Mouse (Mus musculus) lung, postnatal 25 days (tissue): Measurements from ENCODE around the gene Mecom.

Experiments used
- DNase-seq: peaks from one replicate; pipeline ENCODE4 v3.0.0; 2022; ENCODE audit warnings: low spot score

Gene Mecom

GRCm38 (mm10) chr3:30483006-30483684, 64.7 kb downstream of the Mecom start:
- no peak for DNase-seq

DNA sequence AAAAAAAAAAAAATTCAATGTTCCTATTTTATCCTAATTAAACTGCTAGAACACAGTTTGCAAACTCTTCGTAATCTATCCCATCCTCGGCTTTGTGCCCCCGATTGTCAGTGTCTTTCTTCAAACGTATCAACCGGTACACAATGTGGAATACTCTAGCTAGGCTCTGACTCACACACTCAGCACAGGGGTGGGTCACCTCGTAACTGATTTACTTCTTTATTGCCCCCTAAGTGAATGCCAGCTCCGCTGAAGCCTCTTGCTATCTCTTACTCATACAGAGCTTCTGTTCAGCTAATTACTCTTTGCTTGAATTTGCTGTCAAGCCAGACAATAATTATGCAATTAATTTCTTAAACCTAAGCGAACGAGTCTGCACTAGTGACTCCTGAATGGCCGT, 66.1 kb downstream of the Mecom start:
- DNase-seq, result no peak

GRCm38 (mm10) chr3:30480551-30480950, 67.3 kb downstream of the Mecom start:
- DNase-seq, result peak; percentile 80

DNA sequence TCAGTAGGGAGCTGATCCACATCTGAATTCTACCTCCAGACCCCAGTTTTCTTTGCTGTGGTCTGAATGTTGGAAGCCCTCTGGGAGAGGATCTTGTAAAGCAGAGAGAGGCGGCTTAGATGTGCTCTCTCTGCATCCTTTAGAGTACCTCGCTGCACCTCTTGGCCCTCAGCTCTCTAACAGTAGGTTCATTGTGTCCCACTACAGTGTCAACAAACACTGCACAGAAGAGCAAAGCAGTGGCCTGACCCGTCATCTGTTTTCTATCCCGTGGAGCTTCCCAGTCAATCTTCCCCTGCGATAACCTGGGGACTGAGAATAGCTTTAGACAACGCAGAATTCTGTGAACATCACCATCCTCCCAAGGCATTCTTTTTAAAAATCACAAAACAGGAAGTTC, 69.6 kb downstream of the Mecom start:
- no peak for DNase-seq

DNA sequence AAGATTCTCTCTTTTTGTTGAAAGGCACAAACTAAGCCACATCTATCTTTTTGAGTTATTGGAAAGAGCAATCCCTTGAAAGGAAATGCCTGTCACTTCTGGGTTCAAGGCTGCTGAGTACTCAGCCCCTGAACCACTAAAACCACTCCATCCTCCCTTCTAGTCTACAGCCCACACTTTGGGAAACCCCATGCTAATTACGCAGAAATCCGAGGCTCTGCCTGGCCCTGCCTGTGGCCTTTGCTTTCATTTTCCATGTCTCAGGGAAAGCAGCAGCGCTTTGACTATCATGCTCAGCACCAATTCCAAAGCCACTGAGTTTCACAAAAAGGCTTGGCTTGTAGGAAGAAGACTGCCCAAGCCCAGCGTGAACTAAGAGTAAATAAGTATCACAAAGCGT, 70.8 kb downstream of the Mecom start:
- DNase-seq, result no peak

DNA sequence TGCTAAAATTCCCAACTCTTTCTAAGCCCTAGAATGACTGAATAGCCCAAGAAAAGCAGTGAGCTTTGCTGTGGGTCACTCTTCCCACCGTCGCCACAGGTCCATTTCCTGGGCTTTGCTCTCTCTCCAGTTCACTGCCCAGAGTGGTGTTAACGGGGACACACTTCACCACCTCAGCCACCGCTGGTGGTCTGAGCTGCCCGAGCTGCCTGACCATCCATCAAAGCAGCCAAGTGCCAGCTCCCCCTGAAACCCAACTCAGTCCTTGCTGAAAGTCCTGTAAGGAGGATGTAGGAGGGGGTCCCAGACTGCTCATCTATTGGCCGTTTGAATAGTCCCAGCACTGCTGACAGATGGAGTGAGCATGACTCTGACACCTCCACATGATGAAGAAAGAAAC, 72.2 kb downstream of the Mecom start:
- no peak for DNase-seq

- DNase-seq, result peak; percentile 49
Measured at GRCm38 (mm10) chr3:30468068-30468835, 79.6 kb downstream of the Mecom start.

DNA sequence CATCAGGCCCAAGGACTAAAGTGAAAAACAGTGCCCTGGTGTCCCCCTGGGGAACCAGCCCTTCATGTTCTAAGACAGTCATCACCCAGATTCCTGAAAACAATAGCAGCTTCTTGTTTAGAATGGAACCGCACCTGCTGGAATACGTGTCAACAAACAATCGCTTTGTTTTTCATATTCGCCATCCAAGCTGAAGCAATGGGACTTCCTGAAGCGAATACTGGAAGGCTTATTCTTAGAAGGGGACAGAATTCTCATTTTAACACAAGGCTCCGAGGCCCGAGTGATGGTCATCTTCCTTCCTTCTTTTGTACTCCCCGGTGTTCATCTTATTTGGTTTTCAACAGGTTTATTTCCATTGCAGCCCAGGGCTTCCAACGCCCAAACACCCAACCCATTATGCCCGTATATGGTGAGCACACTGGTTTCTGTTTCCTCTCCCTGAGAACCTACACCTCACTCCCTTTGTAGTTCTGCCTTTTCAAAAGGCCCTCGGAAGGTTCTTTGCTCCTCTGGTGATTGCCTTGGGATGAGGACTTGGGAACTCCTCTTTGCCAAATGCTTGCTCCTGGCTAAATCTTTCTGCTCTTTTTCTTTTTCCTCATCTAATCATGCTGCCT, 81.7 kb downstream of the Mecom start:
- DNase-seq, result no peak

GRCm38 (mm10) chr3:30464497-30464896, 83.3 kb downstream of the Mecom start:
- DNase-seq, result no peak

DNA sequence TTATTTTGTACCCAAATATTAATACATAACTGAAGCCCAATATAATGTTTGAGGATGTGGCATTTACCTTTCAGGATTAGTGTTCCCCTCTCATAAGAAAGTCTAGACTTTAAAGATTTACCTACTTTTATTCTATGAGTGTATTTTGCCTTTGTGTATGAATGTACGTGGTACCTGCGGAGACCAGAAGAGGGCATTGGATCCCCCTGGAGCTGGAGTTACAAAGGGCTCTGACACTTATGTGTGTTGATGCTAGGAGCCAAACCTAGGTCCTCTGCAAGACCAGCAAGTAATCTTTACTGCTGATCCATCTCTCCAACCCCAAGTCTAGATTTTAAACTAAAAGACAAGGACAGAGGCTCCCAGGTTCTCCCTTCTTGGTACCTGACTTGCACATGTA, 86.0 kb downstream of the Mecom start:
- DNase-seq, result no peak

DNA sequence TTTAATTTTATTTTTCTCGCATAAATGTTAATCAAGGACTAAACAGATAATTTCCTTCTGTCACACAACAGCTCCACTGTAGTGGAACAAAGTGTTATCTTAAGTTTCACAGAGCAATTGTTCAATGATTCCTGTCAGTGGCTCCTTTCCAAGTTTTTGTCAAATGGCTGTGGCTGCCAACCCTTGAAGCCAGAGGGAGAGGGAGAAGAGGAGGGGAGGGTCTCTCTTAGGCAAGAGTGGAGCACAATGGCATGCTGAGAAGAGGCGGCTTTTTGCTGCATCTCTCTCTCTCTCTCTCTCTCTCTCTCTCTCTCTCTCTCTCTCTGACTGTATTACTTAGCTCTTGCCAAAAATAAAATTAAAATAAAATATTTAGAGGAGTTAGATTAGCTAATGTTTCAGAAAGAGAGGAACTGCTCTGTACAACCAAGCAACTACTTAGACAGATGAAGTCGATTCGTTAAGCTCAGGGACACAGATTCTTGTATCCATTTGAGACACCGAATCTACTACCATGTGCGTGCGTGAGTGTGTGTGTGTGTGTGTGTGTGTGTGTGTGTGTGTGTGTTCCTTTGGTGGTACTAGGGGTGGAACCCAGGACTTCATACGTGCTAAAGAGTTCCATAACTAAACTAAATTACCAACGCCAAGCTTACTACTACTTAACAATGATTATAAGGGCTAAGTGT, 86.8 kb downstream of the Mecom start:
- DNase-seq, result peak; percentile 57

DNA sequence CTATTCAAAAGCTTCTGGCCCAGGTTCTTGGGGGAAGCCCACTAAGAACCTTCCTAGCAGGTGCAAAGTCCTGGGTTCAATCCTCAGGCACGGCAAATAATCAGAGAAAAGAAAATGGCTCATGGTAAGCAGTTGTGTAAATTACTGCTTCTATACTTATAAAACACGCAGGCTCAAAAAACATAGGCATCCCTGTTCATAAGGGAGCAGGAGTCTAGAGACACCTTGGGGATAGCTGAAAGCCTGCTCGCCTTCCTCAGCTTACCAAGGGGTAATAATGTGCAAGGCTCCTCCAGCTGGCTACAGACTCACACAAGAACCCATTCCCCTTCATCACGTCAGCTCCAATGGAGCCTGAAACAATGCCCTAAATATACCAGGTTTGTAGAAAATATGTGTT, 88.2 kb downstream of the Mecom start:
- no peak for DNase-seq

GRCm38 (mm10) chr3:30457975-30458678, 89.7 kb downstream of the Mecom start:
- DNase-seq, result no peak

GRCm38 (mm10) chr3:30455902-30456301, 91.9 kb downstream of the Mecom start:
- DNase-seq, result no peak

DNA sequence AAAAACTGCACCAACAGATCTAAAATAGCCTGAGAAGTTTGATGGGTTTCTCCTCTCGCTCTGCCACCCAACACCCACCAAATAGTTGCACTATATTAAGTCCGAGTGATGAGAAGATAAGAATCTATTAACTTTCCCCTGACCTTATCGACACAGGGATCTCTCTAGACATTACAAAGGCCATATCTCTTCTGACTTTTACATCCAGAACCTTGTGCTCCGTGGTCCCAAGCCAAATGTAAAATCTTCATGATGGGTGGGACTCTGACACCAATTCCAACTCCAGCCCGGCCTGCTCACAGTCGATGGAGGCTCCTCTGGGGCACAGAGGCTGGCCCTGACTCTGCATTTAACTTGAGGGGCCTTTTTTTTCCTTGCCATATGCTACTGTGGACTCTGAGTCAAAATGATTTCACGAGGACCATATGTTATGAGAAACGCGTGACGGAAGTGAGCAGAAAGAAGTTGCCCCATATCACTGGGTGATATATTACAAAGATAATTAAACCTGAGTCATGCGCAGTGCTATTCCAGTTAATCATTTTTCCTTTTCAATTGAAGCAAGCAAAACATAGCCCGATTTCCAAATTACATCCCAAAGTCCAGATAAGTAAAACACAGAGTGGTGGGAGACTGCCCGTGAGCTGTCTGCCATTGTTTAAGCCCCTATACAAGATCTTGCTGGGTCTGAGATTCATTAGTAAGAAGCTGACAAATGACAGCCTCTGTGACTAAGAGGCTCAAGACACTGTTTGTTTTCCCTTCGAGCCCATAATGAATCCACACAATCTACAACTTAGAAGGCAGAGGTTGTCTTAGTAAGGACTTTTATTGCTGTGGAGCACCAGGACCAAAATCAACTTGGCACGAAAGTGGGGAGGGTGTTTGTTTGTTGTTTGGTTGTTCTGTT, 94.0 kb downstream of the Mecom start:
- no peak for DNase-seq

GRCm38 (mm10) chr3:30453046-30453445, 94.8 kb downstream of the Mecom start:
- no peak for DNase-seq

DNA sequence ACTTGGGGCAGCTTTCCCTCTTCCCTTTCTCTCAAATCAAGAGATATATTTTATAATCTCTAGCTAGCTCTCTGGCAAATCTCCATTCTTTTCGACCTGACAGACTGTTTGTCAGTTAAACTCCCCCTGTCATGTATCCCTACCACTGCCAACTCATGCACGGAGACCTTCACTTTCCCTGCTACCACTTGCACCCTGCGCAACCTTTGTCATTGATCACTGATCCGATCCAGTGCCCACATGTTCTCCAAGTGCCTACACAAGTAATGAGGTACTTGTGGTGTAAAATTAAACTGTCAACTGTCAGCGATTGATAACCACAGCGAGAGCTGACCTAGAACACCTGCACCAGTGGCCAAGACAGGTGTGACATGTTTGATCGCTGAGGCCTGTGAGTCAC, 95.3 kb downstream of the Mecom start:
- DNase-seq, result no peak

DNA sequence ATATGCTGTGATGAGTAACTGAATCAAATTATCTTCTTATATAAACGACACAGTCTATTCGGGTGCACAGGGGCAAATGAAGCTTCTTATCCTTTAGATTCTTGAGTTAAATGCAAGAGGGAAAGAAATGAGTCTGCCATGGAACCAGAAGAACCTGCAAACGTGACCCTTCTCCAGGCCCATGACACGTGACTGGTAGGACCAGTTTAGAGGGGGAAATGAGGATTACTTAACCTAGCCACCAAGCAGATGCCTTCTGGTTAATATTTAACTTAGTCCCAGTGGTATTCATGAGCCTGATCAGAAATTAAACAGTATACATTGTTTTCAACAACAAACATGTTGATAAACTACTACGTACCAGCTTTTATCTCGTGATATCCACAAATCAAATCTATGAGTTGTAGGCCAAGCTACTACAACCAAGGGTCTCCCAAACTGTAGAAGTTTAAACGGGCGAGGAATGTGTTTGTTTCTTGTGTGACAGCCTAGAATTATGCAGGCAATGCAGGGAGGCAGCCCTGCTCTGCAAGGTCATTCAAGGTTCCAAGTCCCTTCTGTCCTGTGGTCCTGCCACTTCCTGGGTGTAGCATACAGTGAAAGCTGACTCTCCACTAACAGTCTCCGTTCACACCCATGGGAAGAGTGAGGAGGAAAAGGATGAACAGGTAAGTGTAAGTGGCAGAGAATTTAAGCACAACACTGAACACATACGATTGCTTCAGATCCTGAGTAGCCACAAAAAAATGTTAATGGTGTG, 97.4 kb downstream of the Mecom start:
- DNase-seq, result peak; percentile 43

DNA sequence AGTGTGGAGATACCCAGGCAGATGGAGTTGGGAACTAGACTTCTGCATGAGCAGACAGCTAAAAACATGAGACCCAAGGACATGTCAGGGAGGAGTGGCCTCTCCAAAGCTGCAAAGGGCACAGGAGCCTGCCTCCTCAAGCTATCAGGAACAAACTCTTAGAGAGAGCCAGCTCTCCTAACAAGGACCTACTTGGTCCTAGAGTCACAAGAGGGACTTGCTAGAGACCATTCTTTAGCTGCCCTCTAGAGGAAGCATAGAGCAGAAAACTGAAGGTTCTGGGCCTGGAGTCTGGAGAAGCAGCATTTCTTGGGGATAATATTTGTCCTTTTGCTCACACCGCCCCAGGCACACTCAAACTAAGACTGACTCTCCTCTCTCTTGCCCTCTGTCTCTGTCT, 99.2 kb downstream of the Mecom start:
- peak; percentile 70 for DNase-seq

- DNase-seq, result no peak
Measured at GRCm38 (mm10) chr3:30445970-30446442, 101.8 kb downstream of the Mecom start.
